Mouse (Mus musculus): ENCODE measurements around the gene Lmntd1.

The Lmntd1 gene

DNA sequence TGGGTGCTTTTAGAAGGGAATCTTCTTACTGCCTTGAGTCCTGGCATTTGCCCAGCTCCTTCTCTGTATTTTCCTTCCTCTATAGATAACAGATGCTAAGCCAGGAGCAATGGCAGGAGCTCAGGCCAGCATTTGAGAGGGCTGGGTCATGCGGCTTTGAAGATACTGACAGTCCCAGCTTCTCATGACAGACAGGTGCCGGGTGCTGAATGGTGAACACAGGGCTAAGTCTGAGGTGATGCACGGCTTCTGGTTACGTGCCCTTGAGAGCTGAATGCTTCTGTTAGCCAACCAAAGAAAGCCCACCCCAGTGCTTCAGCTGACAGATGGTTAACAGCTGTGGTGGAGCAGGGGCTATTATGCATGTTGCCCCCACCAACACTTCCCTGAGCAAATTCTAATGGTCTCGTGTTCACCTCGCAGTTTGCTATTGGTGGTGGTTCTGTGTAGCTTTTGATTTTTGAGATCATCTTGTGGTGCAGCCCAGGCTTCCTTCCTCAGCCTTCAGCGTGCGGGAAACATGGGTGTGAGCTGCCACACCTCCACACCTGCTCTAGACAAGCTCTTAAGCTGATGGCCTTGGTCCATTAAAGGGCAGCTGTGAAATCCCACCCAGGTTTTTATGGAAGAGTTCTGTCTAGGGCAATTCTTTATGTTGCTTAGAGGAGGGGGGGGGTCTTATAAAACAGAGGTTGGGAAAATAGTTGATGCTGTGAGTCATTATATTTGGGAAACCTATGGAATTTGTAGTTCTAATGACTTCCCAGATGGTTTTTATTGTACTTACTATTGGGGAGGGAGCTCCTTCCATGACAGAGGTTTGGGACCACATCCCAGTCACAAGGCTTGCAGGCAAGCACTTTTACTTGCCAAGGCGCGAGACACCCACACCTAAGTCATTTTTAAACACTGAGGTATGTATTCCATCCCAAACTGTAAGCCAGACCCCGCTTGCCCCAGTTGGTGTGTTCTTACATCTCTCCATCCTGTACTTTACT lies 181.1 kb downstream of the Lmntd1 start:
- no peak for DNase-seq

DNA sequence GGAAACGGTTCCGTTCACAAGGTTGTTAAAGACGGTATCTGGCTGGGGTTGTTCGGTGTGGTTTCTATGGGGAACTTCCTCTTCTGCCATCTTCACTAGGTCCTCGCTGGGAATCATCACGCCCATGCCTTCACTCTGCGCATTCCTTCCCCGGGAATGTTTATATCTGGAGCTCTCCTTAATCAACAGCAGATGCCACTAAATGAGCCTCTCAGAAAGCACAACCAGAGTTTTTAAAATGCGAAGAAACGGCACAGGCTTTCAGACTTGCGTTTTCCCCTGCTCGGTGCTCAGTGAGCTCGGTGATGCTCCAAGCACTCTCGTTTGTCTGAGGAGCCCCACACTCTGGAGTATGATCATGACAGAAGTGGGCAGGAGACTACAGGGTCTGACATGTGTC lies 182.4 kb downstream of the Lmntd1 start:
- DNase-seq = no peak

DNA sequence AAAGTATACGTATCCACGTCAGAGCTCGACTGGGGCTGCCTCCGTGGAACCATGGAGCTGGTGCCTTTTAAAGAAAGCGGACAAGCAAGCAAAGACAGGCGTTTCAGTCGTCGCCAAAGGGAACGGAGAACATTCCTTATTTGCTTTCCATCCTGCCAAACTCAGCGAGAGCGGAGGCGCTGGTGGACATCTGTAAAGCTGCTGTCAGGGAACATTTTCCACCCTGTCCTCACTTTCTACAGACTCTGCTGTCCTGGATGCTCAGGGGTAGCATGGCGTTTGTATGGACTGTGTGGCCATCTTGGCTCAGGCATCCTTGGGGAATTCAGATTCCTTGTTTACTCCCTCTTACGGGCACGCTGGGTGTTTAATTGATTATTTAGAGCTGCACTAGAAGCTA lies 186.7 kb downstream of the Lmntd1 start:
- no peak for DNase-seq

DNA sequence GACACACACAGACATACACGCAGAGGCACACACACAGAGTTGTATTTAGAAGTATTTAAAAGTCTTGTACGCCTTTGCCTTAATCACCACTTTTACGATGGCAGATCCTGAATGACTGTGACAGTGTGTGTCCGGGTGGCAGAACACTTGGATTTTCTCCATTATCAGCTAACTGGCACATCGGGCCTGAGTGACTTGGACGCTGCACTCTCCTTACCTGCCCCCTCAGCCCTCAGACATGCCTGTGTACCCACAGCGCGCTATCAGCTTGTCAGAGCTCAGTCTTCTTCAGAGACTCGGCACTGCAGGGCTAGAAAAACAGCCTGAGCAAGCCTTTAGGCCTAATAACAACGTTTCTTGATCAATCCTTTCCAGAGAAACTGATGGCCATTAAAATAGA lies 187.6 kb downstream of the Lmntd1 start:
- no peak for DNase-seq

DNA sequence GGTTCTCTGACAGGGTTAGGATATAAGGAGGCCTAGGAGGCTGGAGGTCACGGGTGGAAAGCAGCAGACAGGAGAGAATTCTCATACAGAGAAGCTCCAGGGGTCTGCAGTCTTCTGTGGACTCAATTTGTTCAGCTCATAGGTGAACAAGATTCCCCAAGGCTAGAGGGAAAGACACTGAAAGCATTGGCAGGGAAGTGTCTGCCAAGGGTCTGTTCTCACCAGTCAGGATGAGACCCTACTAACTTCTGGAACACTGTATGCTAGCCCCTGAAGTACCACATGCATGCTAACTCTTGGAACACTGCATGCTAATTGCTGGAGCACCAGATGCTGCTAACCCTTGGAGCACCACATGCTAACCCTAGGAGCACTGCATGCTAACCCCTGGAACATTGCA lies 190.0 kb downstream of the Lmntd1 start:
- DNase-seq = no peak

DNA sequence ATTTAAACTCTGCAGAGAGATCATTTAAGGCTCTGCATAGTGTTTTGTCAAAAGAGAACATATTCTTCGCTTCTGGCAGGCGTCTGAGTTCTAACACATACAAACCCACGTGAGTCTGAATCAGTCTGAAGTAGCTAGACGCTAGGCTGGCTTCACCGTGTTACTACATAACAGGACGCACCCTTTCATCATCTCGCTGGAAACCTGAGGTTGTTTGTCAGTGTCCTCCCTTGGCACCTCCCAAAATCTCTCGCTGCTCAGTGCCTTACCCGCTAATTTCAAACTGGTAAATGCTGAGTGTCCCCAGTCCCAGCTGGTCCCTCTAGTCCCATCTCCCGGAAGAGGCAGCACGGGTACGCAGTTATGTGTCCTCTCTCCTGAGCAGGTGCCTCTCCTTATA lies 190.6 kb downstream of the Lmntd1 start:
- no peak for DNase-seq

DNA sequence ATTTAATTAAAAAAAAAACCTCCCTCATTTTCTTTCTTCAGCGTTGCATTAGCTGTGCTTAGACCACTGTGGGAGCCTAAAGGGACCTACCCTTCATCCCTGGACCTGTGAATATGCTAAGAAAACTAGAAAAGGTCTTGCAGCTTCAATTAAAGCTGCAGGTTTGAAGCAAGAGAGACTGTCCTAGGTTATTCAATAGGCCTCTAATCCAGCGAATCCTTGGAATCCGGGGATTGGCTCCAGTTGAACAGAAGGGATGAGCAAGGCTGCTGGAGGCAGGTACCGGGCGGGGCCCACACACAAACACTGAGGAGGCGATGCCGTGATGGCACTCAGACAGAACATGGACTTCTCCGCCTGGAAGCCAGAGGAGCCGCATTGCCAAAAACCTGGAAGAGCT lies 192.5 kb downstream of the Lmntd1 start:
- no peak for DNase-seq

DNA sequence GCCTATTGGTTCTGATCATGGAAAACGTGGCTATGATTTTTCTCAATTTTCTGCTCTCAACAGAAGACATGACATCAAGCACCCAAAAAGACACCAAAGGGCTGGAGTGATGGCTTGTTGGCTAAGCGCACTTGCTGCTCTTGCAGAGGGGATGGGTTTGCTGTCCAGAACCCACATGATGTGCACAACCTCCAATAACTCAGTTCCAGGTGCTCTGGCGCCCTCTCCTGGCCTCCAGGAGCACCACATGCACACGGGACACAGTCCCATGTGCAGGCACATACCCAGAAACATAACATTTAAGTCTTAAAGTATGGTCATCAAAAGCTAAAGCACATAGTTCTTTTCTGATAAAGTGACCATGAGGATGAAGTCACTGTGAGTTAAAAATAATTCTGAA lies 193.7 kb downstream of the Lmntd1 start:
- no peak for DNase-seq

DNA sequence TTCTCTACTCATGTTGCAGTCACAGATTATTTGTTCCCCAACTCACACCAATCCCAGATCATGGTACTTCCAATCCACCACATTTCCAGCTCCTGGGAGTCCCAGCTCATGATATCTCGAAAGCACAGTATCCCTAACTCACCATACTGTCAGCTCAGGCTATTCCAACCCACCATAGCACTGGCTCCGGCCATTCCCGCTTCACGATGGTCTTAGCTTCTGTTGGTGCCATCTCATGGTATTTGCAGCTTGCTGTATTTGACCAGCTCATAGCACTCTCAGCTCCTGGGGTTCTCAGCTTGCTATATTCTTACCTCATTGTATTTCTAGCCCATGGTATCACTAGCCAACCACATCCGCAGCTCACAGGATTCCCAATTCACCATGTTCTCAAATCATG lies 195.3 kb downstream of the Lmntd1 start:
- no peak for DNase-seq

DNA sequence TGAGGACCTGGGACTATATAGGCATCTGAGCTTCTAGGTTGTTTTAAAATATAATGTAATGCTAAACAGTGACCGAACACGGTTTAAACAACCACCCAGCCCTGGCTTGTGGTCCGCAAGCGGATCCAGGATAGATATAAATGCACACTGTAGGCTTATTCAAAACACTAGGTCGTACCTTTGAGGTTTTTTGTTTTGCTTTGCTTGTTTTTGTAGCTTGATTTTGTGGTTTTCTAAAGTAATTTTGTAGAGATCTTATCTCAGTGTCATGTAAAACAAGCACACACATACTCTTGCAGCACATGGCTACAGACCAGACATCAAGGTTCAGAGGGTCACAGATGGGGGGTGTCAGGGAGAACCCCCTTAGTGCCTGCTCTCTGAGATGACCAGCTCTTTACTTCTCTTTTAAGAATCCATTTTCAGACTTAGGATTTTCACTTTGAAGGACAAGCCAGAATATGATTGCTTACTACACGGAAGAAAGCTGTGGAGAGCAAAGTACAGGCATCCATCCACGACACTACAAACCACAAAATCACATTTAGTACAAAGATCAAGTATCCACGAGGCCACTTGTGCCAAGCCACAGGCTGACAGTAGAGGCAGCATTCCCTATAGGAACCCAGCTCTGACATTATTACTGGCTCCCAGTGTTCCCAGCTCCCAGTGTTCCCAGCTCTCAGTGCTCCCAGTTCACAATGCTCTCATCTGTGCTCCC lies 196.2 kb downstream of the Lmntd1 start:
- DNase-seq = no peak

DNA sequence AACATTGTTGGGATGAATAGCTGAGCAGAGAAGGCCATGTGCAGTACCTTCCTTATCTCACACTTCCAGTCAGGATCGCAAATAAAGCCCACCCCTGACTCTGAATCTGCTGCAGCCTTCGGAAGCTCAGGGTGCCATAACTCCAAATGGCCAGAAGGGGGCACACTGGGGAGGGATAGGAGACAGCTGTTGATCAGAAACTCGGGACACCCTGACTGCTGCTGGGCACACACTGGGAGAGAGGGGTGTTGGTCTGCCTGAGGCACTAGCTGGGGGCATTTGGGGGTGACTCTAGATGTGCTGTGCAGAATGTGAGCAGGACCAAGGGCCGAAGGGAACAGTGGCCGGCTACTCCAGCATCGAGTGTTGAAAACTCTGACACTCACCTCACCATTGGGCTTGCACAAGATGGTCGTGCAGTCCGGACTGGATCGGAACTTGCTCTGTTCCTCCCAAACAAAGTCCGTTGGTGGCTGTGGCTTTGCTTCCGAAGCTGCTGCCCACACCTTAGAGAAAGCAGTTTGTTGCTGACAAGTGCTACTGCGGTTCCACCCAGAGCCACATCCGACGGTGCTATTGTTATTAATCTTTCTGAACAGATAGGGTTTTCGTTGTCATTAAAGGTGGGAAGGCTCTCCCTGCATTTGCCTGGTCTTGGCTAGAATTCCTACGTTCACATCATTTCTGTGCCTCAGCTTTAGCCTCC lies 197.0 kb downstream of the Lmntd1 start:
- peak; percentile 56 to 70 for DNase-seq

DNA sequence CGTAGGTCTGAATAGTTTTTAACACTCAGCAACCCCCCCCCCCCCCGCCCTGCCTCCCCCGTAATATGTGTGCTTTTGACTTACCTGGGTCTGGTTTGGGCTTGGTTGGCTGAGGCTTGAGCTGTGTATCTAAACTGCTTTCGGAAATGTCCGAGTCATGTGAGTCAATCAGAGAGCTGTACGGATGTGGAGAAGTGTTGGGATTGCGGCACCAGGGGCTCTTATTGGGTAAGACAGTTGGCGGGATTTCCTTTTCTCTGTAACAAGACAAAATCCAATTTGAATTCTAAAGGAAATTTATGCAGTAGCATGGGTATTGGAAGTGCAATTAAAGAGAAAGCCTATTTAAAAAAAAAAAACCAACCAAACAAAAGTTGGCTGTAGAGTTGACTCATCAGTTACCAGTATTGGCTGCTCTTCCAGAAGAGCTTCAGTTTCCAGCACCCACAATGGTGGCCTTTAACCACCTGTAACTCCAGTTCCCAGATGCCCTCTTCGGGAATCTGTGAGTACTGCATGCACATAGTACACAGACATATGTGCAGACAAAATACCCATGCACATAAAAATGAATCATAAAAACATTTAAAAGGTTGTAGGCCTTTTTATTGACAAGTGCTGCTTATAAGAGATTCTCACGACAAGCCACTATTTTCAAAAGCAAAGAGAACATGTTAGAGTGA lies 209.6 kb downstream of the Lmntd1 start:
- DNase-seq = no peak

DNA sequence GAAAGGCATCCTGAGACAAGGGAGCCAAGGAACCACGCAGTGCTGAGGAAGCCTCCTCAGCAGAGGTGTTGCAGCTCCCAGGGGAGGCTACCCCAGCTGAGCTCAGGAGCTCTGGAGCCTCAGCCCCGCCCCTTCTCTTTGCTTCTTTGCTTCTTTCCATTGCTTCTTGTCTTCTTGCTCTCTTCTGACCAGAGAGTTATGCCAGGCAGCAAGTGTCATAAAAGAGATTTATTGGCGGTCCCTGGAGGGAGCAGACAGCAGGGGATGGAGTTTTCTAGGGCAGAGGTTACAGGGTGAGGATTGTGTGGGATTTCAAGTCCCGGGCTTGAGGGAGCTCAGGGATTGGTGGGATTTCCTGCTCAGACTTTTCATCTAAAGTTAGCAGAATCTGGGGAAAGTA lies 213.0 kb downstream of the Lmntd1 start:
- no peak for DNase-seq

DNA sequence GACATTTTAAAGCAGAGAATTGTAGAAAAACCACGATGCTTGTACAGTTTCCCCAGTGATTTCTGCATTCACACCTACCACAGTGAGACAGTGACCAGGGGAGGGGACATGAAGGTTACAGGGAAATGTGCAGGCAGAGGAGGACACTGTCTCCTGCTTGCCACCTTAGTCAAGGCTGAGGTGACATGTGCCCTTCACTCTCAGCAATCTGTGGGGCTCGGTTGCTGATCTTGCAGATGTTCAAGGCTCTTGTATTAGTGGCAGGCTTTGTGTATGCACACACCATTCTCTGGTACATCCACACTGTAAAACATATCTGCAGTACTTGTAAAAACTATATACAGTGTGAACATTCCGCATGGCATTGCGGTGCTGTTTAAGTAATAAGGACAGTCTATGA lies 216.2 kb downstream of the Lmntd1 start:
- DNase-seq = no peak

DNA sequence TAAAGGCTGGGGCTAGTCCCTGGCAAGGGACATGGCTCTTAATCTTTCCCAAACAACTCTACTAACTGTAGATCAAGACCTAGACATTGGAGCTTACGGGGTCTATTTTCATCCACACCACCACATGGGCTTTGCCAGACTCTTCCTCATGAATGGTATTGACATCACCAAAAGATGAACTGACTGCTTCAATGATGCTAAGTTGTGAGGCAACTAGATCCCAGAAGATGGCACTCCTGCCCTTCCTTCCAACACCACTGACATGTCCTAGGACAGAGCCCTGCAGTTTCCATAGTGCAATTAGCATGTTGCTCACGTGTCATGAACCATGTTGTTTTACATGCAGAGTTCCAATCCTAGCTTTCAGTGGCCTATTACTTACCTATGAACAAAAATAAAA lies 217.6 kb downstream of the Lmntd1 start:
- DNase-seq = peak; percentile 17 to 23

DNA sequence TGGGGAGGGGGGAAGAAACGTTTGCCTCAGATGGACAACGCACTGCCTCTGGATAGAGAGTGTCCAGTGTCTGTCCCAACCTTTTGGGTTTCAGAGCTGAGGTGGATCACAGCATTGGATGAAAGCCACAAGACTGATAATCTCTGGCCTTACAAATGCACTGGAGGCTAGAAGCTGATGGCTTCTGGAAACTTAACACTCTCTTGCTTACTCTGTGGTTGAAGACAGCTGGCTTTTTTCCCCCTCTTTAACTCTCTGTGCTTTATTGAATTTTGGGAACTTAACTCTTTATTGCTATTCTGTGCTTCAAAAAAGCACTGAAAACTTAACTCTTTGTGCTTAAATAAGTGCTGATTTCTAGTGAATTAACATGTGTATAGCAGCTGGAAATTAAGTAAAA lies 223.7 kb downstream of the Lmntd1 start:
- DNase-seq = no peak

DNA sequence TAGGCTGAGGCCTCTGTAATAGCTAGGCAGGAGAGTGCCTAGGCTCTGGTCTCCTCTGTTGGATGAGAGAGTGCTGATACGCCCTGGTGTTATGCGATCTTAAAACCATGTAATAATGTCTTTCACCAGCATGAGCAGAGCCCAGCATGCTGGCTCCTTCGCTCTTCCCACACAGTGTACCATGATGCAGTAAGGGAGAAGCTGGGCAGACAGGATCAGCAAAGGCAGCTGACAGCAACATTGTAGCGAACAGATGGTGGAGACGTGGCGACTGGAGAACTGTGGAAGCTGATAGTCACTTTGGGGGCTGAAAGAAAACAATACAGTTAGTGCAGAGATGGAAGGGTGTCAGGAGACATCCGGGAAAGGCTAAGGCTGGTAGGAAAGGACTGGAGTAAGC lies 224.2 kb downstream of the Lmntd1 start:
- peak in 1 of 2 experiments; percentile 31 for DNase-seq

DNA sequence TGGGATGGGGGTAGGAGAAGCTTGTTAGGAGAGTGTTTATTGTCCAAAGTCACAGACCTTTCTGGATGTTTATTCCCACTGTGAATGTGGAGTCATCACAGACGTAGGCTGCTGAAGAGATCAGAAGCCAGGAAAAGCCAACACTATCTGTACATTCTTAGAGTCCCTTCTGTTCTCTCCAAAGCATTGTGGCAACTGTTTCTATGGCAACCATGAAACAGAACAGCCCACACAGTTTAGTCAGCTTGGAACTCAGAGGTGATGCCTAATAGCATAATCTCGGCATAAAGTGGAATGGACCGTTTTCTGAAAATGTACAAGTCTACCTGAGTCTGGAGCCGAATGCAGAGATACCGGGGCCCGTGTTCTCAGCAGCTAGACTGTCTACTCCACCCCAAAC lies 226.7 kb downstream of the Lmntd1 start:
- no peak for DNase-seq

DNA sequence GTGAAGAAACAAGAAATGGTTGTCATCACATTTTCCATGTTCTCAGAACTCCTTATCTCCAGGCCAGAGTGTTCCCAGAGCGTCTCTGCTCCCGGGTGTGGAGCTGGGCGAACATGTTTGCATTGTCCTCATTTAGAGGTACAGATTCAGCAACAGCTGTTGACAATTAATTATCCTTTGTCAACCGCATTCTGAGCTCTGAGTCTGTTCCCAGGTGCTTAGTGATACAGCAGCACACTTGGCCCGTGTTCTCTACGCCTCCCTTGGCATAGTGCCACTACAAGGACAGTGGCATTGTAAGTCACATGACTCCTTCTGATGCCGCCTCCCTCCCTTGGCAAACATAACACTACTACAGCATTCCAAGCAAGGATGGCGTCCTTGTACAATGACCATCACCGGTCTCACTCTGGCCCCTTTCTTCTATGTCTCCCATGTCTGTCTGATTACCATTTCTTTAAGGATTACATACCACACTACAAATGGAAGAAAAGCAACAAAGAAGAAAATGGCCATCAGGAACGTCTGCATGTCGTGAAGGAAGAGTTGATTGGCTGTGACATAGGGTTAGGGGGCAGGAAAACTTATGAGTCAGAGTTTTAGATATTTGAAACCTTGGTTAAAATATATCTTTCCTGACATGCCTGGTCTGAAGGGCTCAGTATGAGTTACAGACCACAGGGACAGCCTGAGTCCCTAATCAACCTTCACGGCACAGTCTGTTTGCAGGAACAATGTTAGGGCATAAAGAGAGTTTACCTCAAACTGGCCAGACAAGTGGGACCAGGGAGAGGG lies 231.3 kb downstream of the Lmntd1 start:
- peak; percentile 12 to 18 for DNase-seq

DNA sequence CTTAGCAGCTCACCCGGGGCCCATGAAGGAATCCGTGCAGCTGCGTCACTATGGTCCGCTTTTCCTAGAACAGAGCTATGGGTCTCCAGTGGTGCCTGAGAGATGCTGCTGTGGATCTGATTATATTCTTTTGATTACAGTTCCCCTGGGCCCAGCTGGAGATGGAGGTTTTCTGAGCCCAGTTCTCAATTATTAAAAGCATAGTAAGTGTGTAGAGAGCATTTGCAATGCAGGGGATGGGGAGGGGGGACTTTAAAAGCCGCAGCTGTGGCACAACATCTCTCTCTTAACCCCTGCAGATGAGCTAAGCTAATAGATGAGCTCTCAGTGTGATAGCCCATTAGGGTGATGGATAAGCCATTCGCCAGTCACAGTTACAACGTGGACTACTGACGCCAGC lies 233.2 kb downstream of the Lmntd1 start:
- DNase-seq = no peak

DNA sequence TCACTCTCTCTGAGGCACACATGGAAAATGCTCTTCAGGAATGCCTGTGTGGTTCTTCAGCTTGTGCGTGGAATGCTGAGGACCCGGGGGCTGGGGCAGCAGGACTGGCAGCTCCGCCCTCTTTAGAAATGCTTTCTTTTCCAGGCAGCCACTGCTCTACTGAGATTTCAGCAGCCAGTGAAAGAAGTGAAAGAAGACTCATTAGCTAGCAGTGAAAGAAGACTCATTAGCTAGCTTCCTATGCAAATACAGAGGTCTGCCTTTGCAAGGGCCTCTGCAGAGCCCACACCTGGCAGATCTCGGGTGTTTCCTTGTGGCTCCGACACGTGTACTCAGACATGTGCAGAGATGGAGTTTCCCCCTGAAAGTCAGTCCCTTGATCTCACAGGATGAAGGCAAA lies 234.9 kb downstream of the Lmntd1 start:
- no peak for DNase-seq

DNA sequence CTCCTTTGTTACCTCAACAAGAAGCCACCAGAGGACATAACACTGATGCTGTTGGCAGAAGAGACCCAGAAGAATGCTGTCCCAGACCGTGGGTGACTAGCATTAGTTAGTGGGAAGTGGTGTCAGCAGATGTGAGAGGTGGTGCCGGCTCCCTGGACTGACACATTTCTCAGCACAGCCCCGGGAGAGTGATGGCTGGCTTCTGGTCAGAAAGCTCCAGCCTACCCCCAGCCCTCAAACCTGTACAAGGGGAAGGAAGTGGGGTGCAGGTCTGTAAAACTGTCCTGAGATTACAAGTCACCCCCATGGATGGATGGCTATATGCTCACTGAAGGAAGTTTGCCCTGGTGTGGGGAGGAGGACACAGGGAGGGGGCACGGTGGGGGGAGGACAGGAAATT lies 235.4 kb downstream of the Lmntd1 start:
- no peak for DNase-seq

Data from cerebellum, postnatal 14 days (tissue).